Mouse (Mus musculus) urinary bladder, postnatal 10 days (tissue): Measurements from ENCODE around the gene 4930449I24Rik.
"Not testable (repeated sequence)": the region's sequence is repeated elsewhere in the genome, so short reads cannot be mapped to it uniquely, and the experiment has no call there.

ENCODE experiments used
- DNase-seq: peaks from one replicate; pipeline ENCODE4 v3.0.0; 2022; ENCODE audit warnings: low spot score

4930449I24Rik gene

DNA sequence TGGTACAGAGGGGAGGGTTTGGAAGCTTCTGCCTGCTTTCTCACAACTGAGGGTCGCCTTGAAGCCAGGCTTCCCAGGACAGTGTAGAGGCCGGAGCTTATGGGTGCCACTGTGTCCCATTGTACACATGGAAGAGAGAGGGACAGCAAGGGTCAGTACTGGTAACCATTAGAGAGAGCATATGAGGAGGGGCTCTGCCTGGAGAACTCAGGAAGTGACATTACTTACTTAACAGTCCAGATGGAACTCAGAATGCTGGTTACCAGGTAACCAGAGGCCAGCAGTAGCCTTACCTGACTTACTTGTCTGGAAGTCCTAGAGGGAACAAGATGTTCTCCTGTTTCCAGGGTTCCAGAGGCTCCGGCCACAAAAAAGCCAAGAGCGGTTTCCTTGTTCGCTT lies at the start of gene 4930449I24Rik:
Gene 4930449I24Rik (plus strand): TSS at position 301 of the 400 bp plus-strand sequence.
- not testable (repeated sequence) for DNase-seq

DNA sequence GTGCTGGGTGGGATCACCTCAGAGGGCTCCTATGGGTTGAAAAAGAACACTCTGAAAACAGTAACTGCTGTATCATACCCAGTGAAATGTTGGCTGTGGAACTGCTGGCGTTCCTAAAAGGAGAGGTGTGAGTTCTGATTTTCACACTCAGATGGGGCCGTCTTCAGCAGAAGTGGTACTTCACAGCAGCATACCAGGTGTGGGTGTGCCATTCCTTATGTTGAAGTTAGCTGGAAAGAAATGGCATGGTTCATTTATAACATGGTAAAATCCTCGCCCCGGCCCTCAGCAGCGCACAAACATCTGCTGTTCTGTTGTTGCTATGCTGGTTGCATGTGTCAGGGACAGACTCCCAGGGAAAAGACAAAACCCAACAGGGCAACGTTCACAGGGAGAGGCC lies 48.6 kb upstream of the 4930449I24Rik start:
- DNase-seq, result no peak

DNA sequence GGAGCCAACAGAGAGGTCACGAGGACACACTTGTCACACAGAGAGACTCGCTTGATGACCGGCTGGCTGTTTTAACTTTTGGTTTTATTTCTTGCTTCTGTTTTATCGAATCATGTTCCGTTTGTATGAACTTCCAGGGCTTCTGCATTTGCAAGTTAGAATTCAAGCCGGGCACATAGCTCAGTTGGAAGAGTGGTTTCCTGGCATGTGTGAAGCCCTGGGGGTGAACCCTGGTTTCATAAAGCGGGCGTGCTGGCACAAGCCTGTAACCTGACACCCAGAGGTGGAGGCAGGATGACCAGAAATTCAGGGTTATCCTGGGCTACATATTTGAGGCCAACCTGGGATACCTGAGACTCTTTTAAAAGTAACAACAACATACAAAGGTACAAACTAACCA lies 40.6 kb upstream of the 4930449I24Rik start:
- DNase-seq, result no peak

DNA sequence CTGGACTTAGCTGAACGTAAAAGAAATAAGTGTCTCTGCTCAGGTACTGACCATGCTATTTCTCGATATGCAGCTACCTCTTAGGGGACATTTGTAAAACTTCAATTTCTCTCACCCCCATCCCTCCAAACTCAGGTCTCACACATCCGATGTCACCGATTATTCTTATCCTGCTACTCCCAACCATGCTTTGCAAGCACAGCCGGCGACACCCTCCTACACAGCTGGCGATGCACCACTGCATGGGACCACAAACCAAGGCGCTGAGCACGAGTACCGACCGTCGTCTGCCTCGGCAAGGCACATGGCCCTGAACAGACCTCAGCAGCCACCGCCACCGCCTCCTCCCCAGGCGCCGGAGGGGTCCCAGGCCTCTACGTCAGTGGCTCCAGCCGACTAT lies 35.5 kb upstream of the 4930449I24Rik start:
- no peak for DNase-seq

DNA sequence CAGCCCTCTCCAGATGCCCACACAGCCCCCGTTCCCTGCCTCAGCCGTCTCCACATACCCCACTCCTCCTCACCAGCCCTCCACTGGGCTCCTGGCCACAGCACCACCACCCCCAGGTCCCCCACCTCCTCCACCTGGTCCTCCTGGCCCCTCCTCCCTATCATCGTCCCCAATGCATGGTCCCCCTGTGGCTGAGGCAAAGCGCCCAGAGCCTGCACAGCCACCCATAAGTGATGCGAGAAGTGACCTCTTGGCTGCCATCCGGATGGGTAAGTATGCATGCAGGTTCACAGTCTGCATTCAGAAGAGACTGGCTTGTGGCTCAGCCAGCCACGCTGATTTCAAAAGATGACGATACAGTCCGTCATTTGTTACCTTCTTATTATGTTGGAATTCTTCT lies 33.9 kb upstream of the 4930449I24Rik start:
- DNase-seq, result no peak

DNA sequence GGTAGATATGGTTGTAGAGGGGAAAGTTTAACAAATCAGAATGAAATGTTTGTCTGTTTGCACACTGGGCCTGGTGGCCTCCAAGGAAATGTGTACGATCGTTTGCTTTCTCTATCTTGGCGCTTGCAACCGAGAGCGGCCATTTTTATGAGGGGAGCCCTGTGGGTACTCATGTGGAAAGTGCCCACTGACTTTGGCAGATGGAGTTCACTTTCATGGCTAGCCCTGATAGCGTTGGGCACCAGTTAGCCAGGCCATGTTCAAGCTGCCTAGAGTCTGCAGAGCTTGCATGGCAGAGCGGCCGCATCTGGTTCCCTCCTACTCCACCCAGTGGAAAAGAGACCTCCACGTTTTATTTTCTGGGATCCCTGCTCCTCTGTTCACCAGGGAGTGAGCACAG lies 31.4 kb upstream of the 4930449I24Rik start:
- no peak for DNase-seq

DNA sequence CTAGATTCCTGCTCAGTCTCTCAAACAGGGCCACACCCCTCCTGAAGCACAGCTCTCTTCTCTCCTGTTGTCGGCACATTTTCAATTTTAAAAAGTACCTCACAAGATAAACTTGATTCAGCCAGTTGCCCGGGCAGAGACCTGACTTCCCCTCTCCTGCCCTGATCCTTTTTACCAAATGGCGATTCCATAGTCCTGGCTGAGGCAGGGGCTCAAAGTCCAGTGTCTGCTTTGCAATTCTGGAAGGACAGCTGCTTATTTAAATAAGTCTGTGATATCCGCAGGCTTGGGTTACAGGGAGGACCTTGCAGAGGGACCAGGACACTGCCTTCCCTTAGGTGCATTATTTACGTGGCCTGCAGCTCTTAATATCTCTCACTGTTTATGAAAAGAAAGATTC lies 30.9 kb upstream of the 4930449I24Rik start:
- DNase-seq, result no peak

DNA sequence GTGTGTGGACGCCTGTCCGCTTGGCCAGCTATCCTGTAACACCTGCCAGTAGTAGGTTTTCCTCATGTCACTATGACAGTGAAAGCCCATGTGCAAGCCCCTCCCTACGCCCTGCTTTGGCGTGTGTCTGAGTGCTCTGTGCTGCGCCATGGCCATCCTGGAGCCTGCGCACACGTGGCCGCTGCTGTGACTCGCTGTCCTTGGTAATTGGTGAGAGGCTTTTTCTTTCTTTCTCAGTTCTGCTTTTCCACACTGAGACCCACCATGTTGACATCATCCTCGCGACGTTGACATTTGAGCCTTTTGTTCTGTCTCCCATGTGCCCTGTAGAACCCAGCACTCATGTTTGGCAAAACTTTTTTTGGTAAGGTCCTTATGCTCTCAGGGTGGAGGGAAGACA lies 30.4 kb upstream of the 4930449I24Rik start:
- DNase-seq, result no peak

DNA sequence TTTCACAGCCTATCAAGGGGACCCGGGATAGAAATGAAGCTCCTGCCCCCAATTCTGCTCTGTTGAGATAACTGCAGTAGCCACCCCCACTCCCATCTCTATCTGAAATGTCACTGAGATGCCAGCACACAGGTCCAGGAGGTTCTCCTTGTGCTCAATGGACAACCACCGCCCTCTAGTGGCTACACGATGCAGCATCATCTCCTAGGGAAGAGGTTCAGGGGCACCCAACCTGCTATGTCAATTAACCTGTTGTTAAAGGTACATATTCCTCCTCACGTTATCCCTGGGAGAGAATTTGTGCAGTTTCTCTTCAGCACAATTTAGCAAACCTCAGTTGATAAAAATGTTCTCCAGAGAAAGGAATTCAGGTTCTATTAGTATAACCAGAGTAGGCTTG lies 22.6 kb upstream of the 4930449I24Rik start:
- DNase-seq, result not testable (repeated sequence)

DNA sequence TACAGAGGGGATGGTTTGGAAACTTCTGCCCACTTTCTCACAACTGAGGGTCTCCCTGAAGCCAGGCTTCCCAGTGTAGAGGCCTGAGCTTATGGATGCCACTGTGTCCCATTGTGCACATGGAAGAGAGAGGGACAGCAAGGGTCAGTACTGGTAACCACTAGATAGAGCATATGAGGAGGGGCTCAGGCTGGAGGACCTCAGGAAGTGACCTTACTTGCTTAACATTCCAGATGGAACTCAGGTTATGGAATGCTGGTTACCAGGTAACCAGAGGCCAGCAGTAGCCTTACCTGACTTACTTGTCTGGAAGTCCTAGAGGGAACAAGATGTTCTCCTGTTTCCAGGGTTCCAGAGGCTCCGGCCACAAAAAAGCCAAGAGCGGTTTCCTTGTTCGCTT lies 20.5 kb upstream of the 4930449I24Rik start, which contains the start of gene Gm6408:
Gene Gm6408 (plus strand): TSS at position 301 of the 400 bp plus-strand sequence.
- not testable (repeated sequence) for DNase-seq

DNA sequence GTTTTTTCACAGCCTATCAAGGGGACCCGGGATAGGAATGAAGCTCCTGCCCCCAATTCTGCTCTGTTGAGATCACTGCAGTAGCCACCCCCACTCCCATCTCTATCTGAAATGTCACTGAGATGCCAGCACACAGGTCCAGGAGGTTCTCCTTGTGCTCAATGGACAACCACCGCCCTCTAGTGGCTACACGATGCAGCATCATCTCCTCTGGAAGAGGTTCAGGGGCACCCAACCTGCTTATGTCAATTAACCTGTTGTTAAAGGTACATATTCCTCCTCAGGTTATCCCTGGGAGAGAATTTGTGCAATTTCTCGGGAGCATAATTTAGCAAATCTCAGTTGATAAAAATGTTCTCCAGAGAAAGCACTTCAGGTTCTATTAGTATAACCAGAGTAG lies 13.2 kb upstream of the 4930449I24Rik start:
- not testable (repeated sequence) for DNase-seq

DNA sequence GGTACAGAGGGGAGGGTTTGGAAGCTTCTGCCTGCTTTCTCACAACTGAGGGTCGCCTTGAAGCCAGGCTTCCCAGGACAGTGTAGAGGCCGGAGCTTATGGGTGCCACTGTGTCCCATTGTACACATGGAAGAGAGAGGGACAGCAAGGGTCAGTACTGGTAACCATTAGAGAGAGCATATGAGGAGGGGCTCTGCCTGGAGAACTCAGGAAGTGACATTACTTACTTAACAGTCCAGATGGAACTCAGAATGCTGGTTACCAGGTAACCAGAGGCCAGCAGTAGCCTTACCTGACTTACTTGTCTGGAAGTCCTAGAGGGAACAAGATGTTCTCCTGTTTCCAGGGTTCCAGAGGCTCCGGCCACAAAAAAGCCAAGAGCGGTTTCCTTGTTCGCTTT lies 11.1 kb upstream of the 4930449I24Rik start, which contains the start of gene Gm6370:
Gene Gm6370 (plus strand): TSS at position 301 of the 400 bp plus-strand sequence.
- not testable (repeated sequence) for DNase-seq

DNA sequence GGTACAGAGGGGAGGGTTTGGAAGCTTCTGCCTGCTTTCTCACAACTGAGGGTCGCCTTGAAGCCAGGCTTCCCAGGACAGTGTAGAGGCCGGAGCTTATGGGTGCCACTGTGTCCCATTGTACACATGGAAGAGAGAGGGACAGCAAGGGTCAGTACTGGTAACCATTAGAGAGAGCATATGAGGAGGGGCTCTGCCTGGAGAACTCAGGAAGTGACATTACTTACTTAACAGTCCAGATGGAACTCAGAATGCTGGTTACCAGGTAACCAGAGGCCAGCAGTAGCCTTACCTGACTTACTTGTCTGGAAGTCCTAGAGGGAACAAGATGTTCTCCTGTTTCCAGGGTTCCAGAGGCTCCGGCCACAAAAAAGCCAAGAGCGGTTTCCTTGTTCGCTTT lies 11.6 kb downstream of the 4930449I24Rik start, which contains the start of gene Gm3402:
Gene Gm3402 (plus strand): TSS at position 301 of the 400 bp plus-strand sequence.
- DNase-seq, result not testable (repeated sequence)

DNA sequence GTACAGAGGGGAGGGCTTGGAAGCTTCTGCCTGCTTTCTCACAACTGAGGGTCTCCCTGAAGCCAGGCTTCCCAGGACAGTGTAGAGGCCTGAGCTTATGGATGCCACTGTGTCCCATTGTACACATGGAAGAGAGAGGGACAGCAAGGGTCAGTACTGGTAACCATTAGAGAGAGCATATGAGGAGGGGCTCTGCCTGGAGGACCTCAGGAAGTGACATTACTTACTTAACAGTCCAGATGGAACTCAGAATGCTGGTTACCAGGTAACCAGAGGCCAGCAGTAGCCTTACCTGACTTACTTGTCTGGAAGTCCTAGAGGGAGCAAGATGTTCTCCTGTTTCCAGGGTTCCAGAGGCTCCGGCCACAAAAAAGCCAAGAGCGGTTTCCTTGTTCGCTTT lies 23.3 kb downstream of the 4930449I24Rik start, which contains the start of gene Gm3404:
Gene Gm3404 (plus strand): TSS at position 301 of the 400 bp plus-strand sequence.
- DNase-seq, result not testable (repeated sequence)

DNA sequence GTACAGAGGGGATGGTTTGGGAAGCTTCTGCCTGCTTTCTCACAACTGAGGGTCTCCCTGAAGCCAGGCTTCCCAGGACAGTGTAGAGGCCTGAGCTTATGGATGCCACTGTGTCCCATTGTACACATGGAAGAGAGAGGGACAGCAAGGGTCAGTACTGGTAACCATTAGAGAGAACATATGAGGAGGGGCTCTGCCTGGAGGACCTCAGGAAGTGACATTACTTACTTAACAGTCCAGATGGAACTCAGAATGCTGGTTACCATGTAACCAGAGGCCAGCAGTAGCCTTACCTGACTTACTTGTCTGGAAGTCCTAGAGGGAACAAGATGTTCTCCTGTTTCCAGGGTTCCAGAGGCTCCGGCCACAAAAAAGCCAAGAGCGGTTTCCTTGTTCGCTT lies 35.1 kb downstream of the 4930449I24Rik start, which contains the start of gene Gm3409:
Gene Gm3409 (plus strand): TSS at position 301 of the 400 bp plus-strand sequence.
- DNase-seq, result not testable (repeated sequence)
